Mouse (Mus musculus) v-Abl transformed pro-B cells (cell line): ENCODE measurements around the gene Zfp804b.
"Not testable (repeated sequence)": the region's sequence is repeated elsewhere in the genome, so short reads cannot be mapped to it uniquely, and the experiment has no call there.

Experiments
- in situ Hi-C, 2 experiments: fragments of 400-800 bp; cut with MboI; formaldehyde crosslinking; loops; one replicate each; pipeline ENCODE4 v1.15.1; 2025; ENCODE audit not compliant: unreplicated experiment in 2 of 2

Zfp804b gene

DNA sequence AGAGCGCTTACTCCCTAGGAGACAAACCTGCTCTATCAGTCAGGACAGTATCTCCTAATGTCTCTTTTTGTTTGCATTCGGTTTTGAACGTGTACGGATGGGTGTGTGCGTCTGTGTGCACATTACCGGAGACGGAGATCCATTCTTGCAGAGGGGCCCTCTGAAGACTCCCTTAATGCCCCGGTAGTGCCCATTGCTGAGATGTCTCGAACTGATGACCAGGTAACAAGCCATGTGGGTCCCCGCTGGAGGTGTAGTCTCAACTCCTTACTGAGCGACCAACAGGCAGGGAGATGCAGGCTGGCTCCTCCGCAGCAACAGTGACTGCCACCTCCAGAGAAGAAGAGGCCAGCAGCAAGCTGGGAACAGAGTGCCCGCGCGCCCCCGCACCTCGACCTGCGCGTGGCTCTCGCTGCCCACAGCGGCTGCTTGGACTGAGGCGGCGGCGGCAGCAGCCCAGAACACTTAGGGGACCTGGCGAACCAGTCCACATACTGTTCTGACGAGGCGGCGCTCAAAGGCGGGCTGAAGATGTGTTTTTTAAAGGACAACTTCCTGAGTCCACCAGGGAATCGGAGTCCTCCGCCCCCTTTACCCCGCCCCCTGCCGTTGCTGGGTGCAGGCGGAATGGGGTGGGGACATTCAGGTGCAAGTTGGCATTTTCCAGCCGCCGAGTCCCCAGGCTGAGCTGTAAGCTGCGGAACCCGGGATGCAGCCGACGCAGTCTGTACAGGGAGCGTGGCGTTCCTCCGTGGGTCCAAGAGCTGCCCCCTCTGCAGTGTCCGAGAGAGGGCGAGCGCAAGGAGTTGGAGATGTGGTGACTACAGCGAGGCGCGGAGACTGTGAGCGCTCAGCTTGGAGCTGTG, at the start of gene Zfp804b:
TSS of gene Zfp804b (minus strand) at position 612 of the 866 bp plus-strand sequence.
- in situ Hi-C loops: no loop called here

- in situ Hi-C loops: not testable (repeated sequence)
Measured at GRCm38 (mm10) chr5:7364616-7365015, 20.1 kb upstream of the Zfp804b start.

DNA sequence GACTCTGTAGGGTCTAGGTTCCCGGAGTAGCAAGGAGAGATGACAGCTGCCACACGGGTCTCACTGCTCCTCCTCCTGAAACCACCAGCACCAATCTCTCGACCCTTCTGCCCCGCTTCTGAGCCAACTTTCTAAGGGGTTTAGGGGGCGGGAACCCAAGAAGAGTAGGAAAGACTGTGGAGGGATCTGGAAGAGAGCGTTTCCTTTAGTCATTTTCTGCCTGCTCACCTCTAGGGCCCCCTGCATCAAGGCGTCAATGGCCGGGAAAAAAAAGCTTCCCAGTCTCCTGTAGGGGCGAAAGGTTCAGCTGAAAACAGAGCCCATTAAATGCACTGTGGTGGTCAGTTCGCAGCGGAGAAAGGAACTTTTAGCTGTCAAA, 444 bp upstream of the Zfp804b start:
- in situ Hi-C loops: no loop called here

- in situ Hi-C loops: no loop called here
Measured at GRCm38 (mm10) chr5:7325594-7325993, 19.0 kb downstream of the Zfp804b start.

GRCm38 (mm10) chr5:7303819-7304218, 40.7 kb downstream of the Zfp804b start, which contains the start of gene Tex47:
Tex47 (plus strand) TSS chr5:7304119.
- in situ Hi-C loops: no loop called here

GRCm38 (mm10) chr5:7302969-7303368, 41.6 kb downstream of the Zfp804b start:
- in situ Hi-C loops: no loop called here

DNA sequence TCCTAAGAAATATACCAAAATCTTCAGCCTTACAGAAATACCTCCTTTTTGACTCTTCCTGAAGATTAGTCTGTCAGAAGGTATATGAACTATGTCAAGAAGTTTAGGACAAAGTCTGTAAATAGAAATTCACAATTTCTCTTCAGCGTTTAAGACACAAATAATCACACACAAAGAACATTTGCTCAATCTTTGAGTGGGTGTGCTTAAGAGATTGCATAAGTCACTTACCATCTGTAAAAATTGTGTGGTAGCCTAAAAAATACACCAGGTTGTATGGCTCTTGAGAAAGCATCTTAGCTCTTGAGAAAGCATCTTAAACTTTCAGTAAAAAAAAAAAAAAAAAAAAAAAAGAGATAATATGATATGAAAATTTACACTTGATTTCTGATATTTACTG, 60.2 kb downstream of the Zfp804b start:
- in situ Hi-C loops: no loop called here

DNA sequence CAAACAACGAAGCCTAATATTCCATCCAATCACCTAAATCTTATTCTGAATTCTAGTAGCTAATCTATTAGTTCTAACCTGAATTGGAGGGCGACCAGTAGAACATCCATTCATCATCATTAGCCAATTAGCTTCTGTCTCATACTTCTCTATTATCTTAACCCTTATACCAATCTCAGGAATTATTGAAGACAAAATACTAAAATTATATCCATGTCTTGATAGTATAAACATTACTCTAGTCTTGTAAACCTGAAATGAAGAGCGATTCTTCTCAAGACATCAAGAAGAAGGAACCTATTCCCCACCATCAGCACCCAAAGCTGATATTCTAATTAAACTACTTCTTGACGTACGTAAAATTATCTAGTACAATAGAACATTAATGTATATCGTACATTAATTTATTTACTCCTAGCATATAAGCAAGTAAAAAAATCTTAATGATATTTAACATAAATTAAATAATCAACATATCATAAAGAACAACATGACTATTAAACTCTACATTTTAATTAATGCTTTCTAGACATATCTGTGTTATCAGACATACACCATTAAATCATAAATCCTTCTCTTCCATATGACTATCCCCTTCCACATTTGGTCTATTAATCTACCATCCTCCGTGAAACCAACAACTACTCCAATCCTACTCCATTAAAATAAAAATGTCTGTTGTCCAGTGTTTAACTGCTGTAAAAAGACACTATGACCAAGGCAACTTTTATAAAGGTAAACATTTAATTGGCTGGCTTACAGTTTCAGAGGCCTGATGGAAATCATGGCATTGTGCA, 67.7 kb downstream of the Zfp804b start:
- in situ Hi-C loops: no loop called here

- in situ Hi-C loops: no loop called here
Measured at GRCm38 (mm10) chr5:7177589-7177988, 167.0 kb downstream of the Zfp804b start.

- in situ Hi-C loops: no loop called here
Measured at GRCm38 (mm10) chr5:7139658-7140057, 204.9 kb downstream of the Zfp804b start.

- in situ Hi-C loops: no loop called here
Measured at GRCm38 (mm10) chr5:7102387-7102786, 242.2 kb downstream of the Zfp804b start.

GRCm38 (mm10) chr5:7073936-7074631, 270.5 kb downstream of the Zfp804b start:
- in situ Hi-C loops: no loop called here

GRCm38 (mm10) chr5:7007468-7007867, 337.1 kb downstream of the Zfp804b start:
- in situ Hi-C loops: no loop called here

DNA sequence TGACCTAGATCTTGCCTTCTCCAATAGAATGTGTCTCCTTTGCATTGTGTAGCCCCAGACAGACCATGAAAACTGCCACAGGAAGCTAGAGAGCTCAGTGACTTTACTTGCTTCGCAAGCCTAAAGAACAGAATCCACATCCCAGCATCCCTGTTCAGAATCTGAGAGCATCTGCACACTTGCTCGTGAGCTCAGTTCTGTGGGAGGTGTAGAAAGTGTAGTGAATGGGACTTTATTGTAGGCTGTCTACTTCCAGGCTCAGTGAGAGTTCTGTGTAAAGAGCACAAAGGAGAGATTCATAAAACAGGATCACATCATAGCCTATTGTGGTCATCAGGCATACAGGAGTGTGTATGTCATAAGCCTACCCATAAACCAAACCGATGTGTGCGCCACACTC, 360.6 kb downstream of the Zfp804b start:
- in situ Hi-C loops: no loop called here

DNA sequence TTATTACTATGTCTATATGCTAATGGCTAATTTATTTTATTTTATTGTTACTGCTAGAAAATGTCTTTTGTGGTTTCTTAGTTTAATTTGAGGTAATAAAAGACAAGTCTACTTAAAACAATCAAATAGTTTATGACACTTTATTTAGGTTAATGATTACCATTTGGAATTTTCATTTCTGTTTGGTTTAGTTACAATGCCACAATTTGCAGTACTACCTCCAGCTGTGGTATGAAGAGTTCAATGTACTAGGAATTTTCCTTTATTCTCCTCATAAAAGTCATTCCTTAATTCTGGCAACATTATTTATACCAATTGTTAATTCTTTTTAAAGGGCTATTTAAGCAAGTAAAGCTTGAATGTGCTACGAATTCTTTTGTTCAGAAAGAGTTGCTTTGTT, 409.7 kb downstream of the Zfp804b start:
- in situ Hi-C loops: no loop called here

DNA sequence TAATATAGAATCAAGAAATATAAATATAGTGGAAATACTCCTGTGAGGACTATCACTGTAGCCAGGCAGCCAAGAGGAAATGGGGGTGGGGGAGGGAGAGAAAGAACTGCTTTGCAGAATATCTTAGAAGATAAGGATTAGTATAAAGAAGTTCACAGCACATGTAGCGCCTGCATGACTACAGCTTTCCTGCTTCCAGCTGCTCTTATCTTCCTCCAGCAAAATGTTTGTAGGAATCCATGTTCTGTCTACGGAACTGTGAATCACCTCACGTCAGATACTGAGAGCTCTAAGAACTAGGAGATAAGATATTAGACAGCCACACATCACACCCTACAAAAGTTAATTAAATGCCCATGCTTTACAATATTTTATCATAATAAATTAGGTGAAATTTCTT, 433.3 kb downstream of the Zfp804b start:
- in situ Hi-C loops: no loop called here

- in situ Hi-C loops: no loop called here
Measured at GRCm38 (mm10) chr5:6881396-6881795, 463.2 kb downstream of the Zfp804b start.

DNA sequence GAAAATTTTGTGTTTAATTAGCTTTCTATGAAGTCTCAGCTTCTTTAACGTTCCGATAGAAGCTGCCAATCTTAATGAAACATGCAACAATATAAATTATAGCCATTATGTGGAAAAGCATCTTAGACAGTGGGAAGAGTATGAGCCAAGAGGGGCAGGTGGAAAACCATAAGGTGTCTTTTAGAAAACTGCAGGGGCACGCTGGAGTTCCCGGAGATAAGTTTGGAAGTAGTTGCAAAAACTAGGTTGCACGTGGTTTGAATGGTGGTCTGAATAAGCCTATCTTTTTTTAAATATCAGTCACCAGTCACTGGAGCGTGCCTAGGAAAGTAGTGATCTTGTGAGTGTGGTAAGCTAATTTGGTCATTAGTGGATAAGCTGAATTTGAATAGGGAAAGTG, 473.0 kb downstream of the Zfp804b start:
- in situ Hi-C loops: no loop called here

GRCm38 (mm10) chr5:6870970-6871369, 473.6 kb downstream of the Zfp804b start:
- in situ Hi-C loops: no loop called here

- in situ Hi-C loops: no loop called here
Measured at GRCm38 (mm10) chr5:6795396-6795795, 549.2 kb downstream of the Zfp804b start.

- in situ Hi-C loops: no loop called here
Measured at GRCm38 (mm10) chr5:6769357-6769892, 575.1 kb downstream of the Zfp804b start.
